Mouse (Mus musculus) CH12.LX (cell line): ENCODE measurements at regions not wholly inside any gene's neighbourhood (a gene's known extent, or its start where the extent isn't known, plus 50 kb on each side); places are given as distances from the start of the nearest gene placed in this dataset.

Experiments used
- DNase-seq: peaks from one replicate; pipeline ENCODE4 v3.0.0-alpha.2; 2013; ENCODE audit errors: extremely low read depth
- H3K27ac ChIP-seq: 2 replicates; pipeline ENCODE4 v1.5.1; 2012; ENCODE audit warnings: low read depth, mild to moderate bottlenecking, control low read depth, moderate library complexity; ENCODE audit not compliant: insufficient read depth
- H3K27me3 ChIP-seq: replicated peaks from 2 replicates; pipeline ENCODE3; 2012; ENCODE audit warnings: inconsistent platforms
- H3K36me3 ChIP-seq, 2 experiments: replicated peaks in 1 of 2; 2 replicates each; pipeline versions ENCODE3 to v1.6.1; 2012; ENCODE audit warnings: inconsistent platforms in 1 of 2, low read length in 1 of 2, mild to moderate bottlenecking in 1 of 2, mixed read lengths in 1 of 2, moderate library complexity in 1 of 2; ENCODE audit not compliant: control insufficient read depth in 1 of 2, insufficient read depth in 1 of 2
- H3K4me1 ChIP-seq, 2 experiments: 2 replicates each; pipeline ENCODE4 v1.6.1; 2012; ENCODE audit warnings: inconsistent platforms in 1 of 2, moderate library complexity in 1 of 2; ENCODE audit not compliant: insufficient read depth in 2 of 2, control insufficient read depth in 1 of 2
- H3K4me2 ChIP-seq: 2 replicates; pipeline ENCODE4 v1.6.1; 2012; ENCODE audit warnings: low read depth, mild to moderate bottlenecking, control low read depth; ENCODE audit not compliant: poor library complexity, insufficient read depth, severe bottlenecking
- H3K4me3 ChIP-seq, 3 experiments: fragments of 150-350 bp in 1 of 3; sonication (generic) in 1 of 3; replicated peaks in 1 of 3; 2 replicates each; pipeline versions ENCODE3 to v1.5.1; 2011 to 2012; ENCODE audit warnings: low read depth in 2 of 3, low read length in 2 of 3, mild to moderate bottlenecking in 2 of 3, moderate library complexity in 2 of 3, control low read depth in 1 of 3, improper control_type of control experiment in 1 of 3, inconsistent platforms in 1 of 3, mixed read lengths in 1 of 3; ENCODE audit not compliant: poor library complexity in 1 of 3
- H3K79me2 ChIP-seq: replicated peaks from 2 replicates; pipeline ENCODE4 v1.6.1; 2012; ENCODE audit warnings: mild to moderate bottlenecking, moderate library complexity; ENCODE audit not compliant: control insufficient read depth, poor library complexity, insufficient read depth, severe bottlenecking; ENCODE audit errors: extremely low read depth
- H3K9ac ChIP-seq: 2 replicates; pipeline ENCODE4 v1.6.1; 2012; ENCODE audit warnings: low read depth, mild to moderate bottlenecking, control low read depth, moderate library complexity; ENCODE audit not compliant: insufficient read depth
- H3K9me3 ChIP-seq: replicated peaks from 2 replicates; pipeline ENCODE3; 2012; ENCODE audit warnings: low read length, inconsistent platforms, mixed read lengths
- CTCF ChIP-seq, 2 experiments: IDR thresholded peaks in 1 of 2; conservative IDR thresholded peaks in 1 of 2; 2 replicates each; pipeline ENCODE4 v1.5.1; 2011 to 2012; ENCODE audit warnings: low read depth in 2 of 2, low read length in 2 of 2, improper control_type of control experiment in 1 of 2, inconsistent platforms in 1 of 2, mild to moderate bottlenecking in 1 of 2, moderate library complexity in 1 of 2
- E2F4 ChIP-seq: IDR thresholded peaks from 2 replicates; pipeline ENCODE4 v1.6.1; 2011; ENCODE audit warnings: low read depth, low read length, improper control_type of control experiment; ENCODE audit not compliant: insufficient replicate concordance
- ELF1 ChIP-seq: IDR thresholded peaks from 2 replicates; pipeline ENCODE4 v1.6.1; 2014; ENCODE audit warnings: low read depth, mild to moderate bottlenecking, inconsistent platforms, low read length, improper control_type of control experiment
- GABPA ChIP-seq: IDR thresholded peaks from 2 replicates; pipeline ENCODE4 v1.6.1; 2012; ENCODE audit warnings: low read depth, low read length, improper control_type of control experiment, inconsistent platforms; ENCODE audit not compliant: insufficient replicate concordance
- JUN ChIP-seq: IDR thresholded peaks from 2 replicates; pipeline ENCODE4 v1.6.1; 2011; ENCODE audit warnings: low read depth, mild to moderate bottlenecking, low read length, improper control_type of control experiment, moderate library complexity; ENCODE audit not compliant: insufficient read depth
- JUND ChIP-seq: conservative IDR thresholded peaks from 2 replicates; pipeline ENCODE4 v1.6.1; 2011; ENCODE audit warnings: low read depth, low read length, improper control_type of control experiment
- KAT2A ChIP-seq: IDR thresholded peaks from 2 replicates; pipeline ENCODE4 v1.6.1; 2012; ENCODE audit warnings: low read length, improper control_type of control experiment, inconsistent platforms; ENCODE audit not compliant: insufficient replicate concordance
- MEF2A ChIP-seq: IDR thresholded peaks from 2 replicates; pipeline ENCODE4 v1.6.1; 2014; ENCODE audit warnings: low read depth, mild to moderate bottlenecking, inconsistent platforms, low read length, improper control_type of control experiment, borderline replicate concordance
- MXI1 ChIP-seq: IDR thresholded peaks from 2 replicates; pipeline ENCODE4 v1.6.1; 2011; ENCODE audit warnings: mild to moderate bottlenecking, low read depth, low read length, improper control_type of control experiment
- POLR2A ChIP-seq: IDR thresholded peaks from 2 replicates; pipeline ENCODE4 v1.6.1; 2011; ENCODE audit warnings: low read depth, mild to moderate bottlenecking, improper control_type of control experiment, low read length
- RCOR1 ChIP-seq: conservative IDR thresholded peaks from 2 replicates; pipeline ENCODE4 v1.6.1; 2012; ENCODE audit warnings: low read depth, mild to moderate bottlenecking, inconsistent platforms, low read length, improper control_type of control experiment
- SIN3A ChIP-seq: IDR thresholded peaks from 2 replicates; pipeline ENCODE4 v1.6.1; 2012; ENCODE audit warnings: low read length, improper control_type of control experiment, inconsistent platforms
- SMC3 ChIP-seq: IDR thresholded peaks from 2 replicates; pipeline ENCODE4 v1.6.1; 2011; ENCODE audit warnings: low read depth, low read length, improper control_type of control experiment
- TBP ChIP-seq: conservative IDR thresholded peaks from 2 replicates; pipeline ENCODE4 v1.6.1; 2011; ENCODE audit warnings: low read depth, low read length, improper control_type of control experiment
- UBTF ChIP-seq: IDR thresholded peaks from 2 replicates; pipeline ENCODE4 v1.6.1; 2012; ENCODE audit warnings: low read depth, mild to moderate bottlenecking, inconsistent platforms, low read length, improper control_type of control experiment, moderate library complexity
- ZC3H11A ChIP-seq: IDR thresholded peaks from 2 replicates; pipeline ENCODE4 v1.6.1; 2012; ENCODE audit warnings: low read depth, mild to moderate bottlenecking, inconsistent platforms, low read length, improper control_type of control experiment
- ZKSCAN1 ChIP-seq: IDR thresholded peaks from 2 replicates; pipeline ENCODE4 v1.6.1; 2012; ENCODE audit warnings: low read depth, inconsistent platforms, low read length, improper control_type of control experiment, borderline replicate concordance
- ZNF384 ChIP-seq: IDR thresholded peaks from 2 replicates; pipeline ENCODE4 v1.6.1; 2012; ENCODE audit warnings: low read depth, low read length, improper control_type of control experiment, inconsistent platforms
- dilution Hi-C: fragments of 300-500 bp; cut with MboI; formaldehyde crosslinking; loops from 2 replicates; pipeline ENCODE4 v1.14.3; 2020; ENCODE audit warnings: low sequenced_read_pairs; ENCODE audit not compliant: extremely low pct_unique_long_range_greater_than_20kb, extremely low pct_ligation_motif_present
- in situ Hi-C: fragments of 300-500 bp; cut with MboI; formaldehyde crosslinking; loops from 3 replicates; pipeline ENCODE4 v1.14.3; 2019; ENCODE audit warnings: low sequenced_read_pairs, low pct_ligation_motif_present, low pct_unique_long_range_greater_than_20kb, mixed read lengths

- no peak overlapping the region for H3K4me3 ChIP-seq
- no peaks in the 10 kb centered on the region for H3K27me3 ChIP-seq
- no peak overlapping the region for H3K27ac ChIP-seq
- peaks cover 2% of the 10 kb centered on the region for H3K79me2 ChIP-seq
- in situ Hi-C loops, result no loop called here
- peaks cover 0 to 4% of the 10 kb centered on the region in 2 experiments; a peak in 2 of 4 replicates for H3K4me1 ChIP-seq
- H3K36me3 ChIP-seq, result peaks cover 0 to 9% of the 10 kb centered on the region in 2 experiments
- no peak for DNase-seq
- H3K4me2 ChIP-seq, result no peak overlapping the region
- H3K9ac ChIP-seq, result no peak overlapping the region
- TF ChIP-seq JUND, result no peak
- no peak for TF ChIP-seq MXI1
- TF ChIP-seq JUN, result no peak
- no peak for TF ChIP-seq TBP
- no peak for TF ChIP-seq GABPA
- TF ChIP-seq SIN3A, result no peak
- no peak for TF ChIP-seq SMC3
- TF ChIP-seq MEF2A, result no peak
- TF ChIP-seq POLR2A, result no peak
- no peak for TF ChIP-seq ZNF384
- no peak for TF ChIP-seq CTCF (conservative IDR thresholded peaks at IDR 0.05 in 1 of 2, IDR thresholded peaks at IDR 0.05 in 1 of 2; ENCODE audit: low read depth in 2 of 2, low read length in 2 of 2)
- no peak for TF ChIP-seq E2F4
- TF ChIP-seq ZC3H11A, result no peak
- TF ChIP-seq KAT2A, result no peak
- TF ChIP-seq ELF1, result no peak
- dilution Hi-C loops, result no loop called here
- peaks cover 2% of the 10 kb centered on the region for H3K9me3 ChIP-seq
Observed at GRCm38 (mm10) chr3:133735603-133736002, 190.7 kb upstream of the Tet2 start.

GRCm38 (mm10) chr3:133738936-133739335, 194.0 kb upstream of the Tet2 start:
- Histone ChIP-seq H3K9ac (no peak overlapping the region), H3K4me3 (no peak overlapping the region), H3K36me3 (peaks cover 4 to 17% of the 10 kb centered on the region in 2 experiments), H3K9me3 (peaks cover 2% of the 10 kb centered on the region), H3K4me2 (no peak overlapping the region), H3K4me1 (0 out of 4 replicates have a peak, but pooled peaks cover 0 to 2% of the 10 kb centered on the region in 2 experiments), H3K27me3 (no peaks in the 10 kb centered on the region), H3K79me2 (peaks cover 16% of the 10 kb centered on the region), H3K27ac (no peak overlapping the region)
- in situ Hi-C loops, result no loop called here
- TF ChIP-seq SIN3A (no peak), RCOR1 (no peak), POLR2A (no peak), UBTF (no peak), ZC3H11A (no peak), ZKSCAN1 (no peak), MEF2A (no peak)
- DNase-seq, result no peak
- dilution Hi-C loops, result no loop called here
